Mouse (Mus musculus) MEL (cell line): Measurements from ENCODE around the gene Zfp811. TPM values are rescaled to one million over a fixed set of nuclear protein-coding genes. Genes with fewer than 3 reads are reported as not detected.
"Not testable (repeated sequence)": the region's sequence is repeated elsewhere in the genome, so short reads cannot be mapped to it uniquely, and the experiment has no call there.

ENCODE experiments used
- DNase-seq: peaks from one replicate; pipeline ENCODE4 v3.0.0; 2011; ENCODE audit warnings: low read depth, low spot score
- H3K27ac ChIP-seq: 2 replicates; pipeline ENCODE4 v1.5.1; 2012; ENCODE audit warnings: low read depth, mild to moderate bottlenecking, control low read depth, low read length, moderate library complexity; ENCODE audit not compliant: control insufficient read depth
- H3K27me3 ChIP-seq, 2 experiments: fragments of 150-350 bp in 1 of 2; sonication (generic) in 1 of 2; 2 replicates each; pipeline ENCODE4 v1.6.1; 2012; ENCODE audit warnings: low read length in 2 of 2, mild to moderate bottlenecking in 2 of 2, improper control_type of control experiment in 1 of 2, moderate library complexity in 1 of 2; ENCODE audit not compliant: insufficient read depth in 2 of 2, control insufficient read depth in 1 of 2
- H3K36me3 ChIP-seq, 2 experiments: 2 replicates each; pipeline ENCODE4 v1.6.1; 2012 to 2014; ENCODE audit warnings: low read length in 2 of 2, improper control_type of control experiment in 1 of 2, inconsistent platforms in 1 of 2, mild to moderate bottlenecking in 1 of 2; ENCODE audit not compliant: insufficient read depth in 2 of 2, control insufficient read depth in 1 of 2
- H3K4me1 ChIP-seq, 2 experiments: fragments of 150-350 bp in 1 of 2; sonication (generic) in 1 of 2; 2 replicates each; pipeline ENCODE4 v1.6.1; 2012; ENCODE audit warnings: low read length in 2 of 2, improper control_type of control experiment in 1 of 2, mild to moderate bottlenecking in 1 of 2; ENCODE audit not compliant: insufficient read depth in 2 of 2, control insufficient read depth in 1 of 2
- H3K4me3 ChIP-seq, 2 experiments: fragments of 150-350 bp in 1 of 2; sonication (generic) in 1 of 2; 2 replicates each; pipeline ENCODE4 v1.5.1; 2012; ENCODE audit warnings: low read depth in 2 of 2, low read length in 2 of 2, mild to moderate bottlenecking in 2 of 2, moderate library complexity in 2 of 2, control low read depth in 1 of 2, improper control_type of control experiment in 1 of 2; ENCODE audit not compliant: control insufficient read depth in 1 of 2, insufficient read depth in 1 of 2
- H3K79me2 ChIP-seq: 2 replicates; pipeline ENCODE4 v1.6.1; 2012; ENCODE audit warnings: mild to moderate bottlenecking, low read length, moderate library complexity; ENCODE audit not compliant: control insufficient read depth, poor library complexity, insufficient read depth
- H3K9ac ChIP-seq: 2 replicates; pipeline ENCODE4 v1.6.1; 2012; ENCODE audit warnings: low read depth, mild to moderate bottlenecking, control low read depth, low read length, moderate library complexity; ENCODE audit not compliant: control insufficient read depth, poor library complexity, severe bottlenecking
- H3K9me3 ChIP-seq: fragments of 150-350 bp; sonication (generic); replicated peaks from 2 replicates; pipeline ENCODE4 v1.6.1; 2012; ENCODE audit warnings: mild to moderate bottlenecking, low read length, improper control_type of control experiment, moderate library complexity; ENCODE audit not compliant: insufficient read depth
- BHLHE40 ChIP-seq: IDR thresholded peaks from 2 replicates; pipeline ENCODE4 v1.6.1; 2012; ENCODE audit warnings: low read depth, mild to moderate bottlenecking, inconsistent platforms, low read length, improper control_type of control experiment, borderline replicate concordance
- CHD2 ChIP-seq: IDR thresholded peaks from 2 replicates; pipeline ENCODE4 v1.6.1; 2011; ENCODE audit warnings: low read length, improper control_type of control experiment
- E2F4 ChIP-seq: IDR thresholded peaks from 2 replicates; pipeline ENCODE4 v1.6.1; 2011; ENCODE audit warnings: low read depth, low read length, improper control_type of control experiment, borderline replicate concordance
- ELF1 ChIP-seq: IDR thresholded peaks from 2 replicates; pipeline ENCODE4 v1.6.1; 2014; ENCODE audit warnings: low read depth, mild to moderate bottlenecking, inconsistent platforms, low read length, improper control_type of control experiment, moderate library complexity
- EP300 ChIP-seq, 2 experiments: IDR thresholded peaks; 2 replicates each; pipeline ENCODE4 v1.6.1; 2011; ENCODE audit warnings: improper control_type of control experiment in 2 of 2, low read length in 2 of 2, low read depth in 1 of 2, mild to moderate bottlenecking in 1 of 2
- GABPA ChIP-seq: IDR thresholded peaks from 2 replicates; pipeline ENCODE4 v1.6.1; 2012; ENCODE audit warnings: low read depth, mild to moderate bottlenecking, inconsistent platforms, low read length, improper control_type of control experiment, moderate library complexity
- GATA1 ChIP-seq: IDR thresholded peaks from 2 replicates; pipeline ENCODE4 v1.6.1; 2011; ENCODE audit warnings: low read depth, low read length, improper control_type of control experiment
- JUND ChIP-seq: IDR thresholded peaks from 2 replicates; pipeline ENCODE4 v1.6.1; 2011; ENCODE audit warnings: low read depth, mild to moderate bottlenecking, improper control_type of control experiment, low read length
- KAT2A ChIP-seq: conservative IDR thresholded peaks from 2 replicates; pipeline ENCODE4 v1.6.1; 2012; ENCODE audit warnings: low read depth, low read length, improper control_type of control experiment, inconsistent platforms
- MAX ChIP-seq: IDR thresholded peaks from 2 replicates; pipeline ENCODE4 v1.6.1; 2011; ENCODE audit warnings: low read length, improper control_type of control experiment
- MXI1 ChIP-seq: IDR thresholded peaks from 2 replicates; pipeline ENCODE4 v1.6.1; 2011; ENCODE audit warnings: mild to moderate bottlenecking, low read depth, low read length, improper control_type of control experiment
- MYC ChIP-seq: IDR thresholded peaks from 2 replicates; pipeline ENCODE4 v1.6.1; 2011; ENCODE audit warnings: low read depth, mild to moderate bottlenecking, low read length, improper control_type of control experiment, moderate library complexity
- NELFE ChIP-seq: IDR thresholded peaks from 2 replicates; pipeline ENCODE4 v1.6.1; 2011; ENCODE audit warnings: low read depth, low read length, improper control_type of control experiment
- NRF1 ChIP-seq: IDR thresholded peaks from 2 replicates; pipeline ENCODE4 v1.6.1; 2014; ENCODE audit warnings: low read depth, mild to moderate bottlenecking, inconsistent platforms, low read length, improper control_type of control experiment, moderate library complexity; ENCODE audit not compliant: poor library complexity, insufficient read depth, severe bottlenecking
- POLR2A ChIP-seq, 2 experiments: IDR thresholded peaks; 2 replicates each; pipeline ENCODE4 v1.6.1; 2011 to 2012; ENCODE audit warnings: low read length in 2 of 2, mild to moderate bottlenecking in 2 of 2, control low read depth in 1 of 2, improper control_type of control experiment in 1 of 2, low read depth in 1 of 2, moderate library complexity in 1 of 2; ENCODE audit not compliant: control insufficient read depth in 1 of 2, insufficient read depth in 1 of 2, poor library complexity in 1 of 2
- SIN3A ChIP-seq: IDR thresholded peaks from 2 replicates; pipeline ENCODE4 v1.6.1; 2012; ENCODE audit warnings: low read length, improper control_type of control experiment, inconsistent platforms
- TAL1 ChIP-seq: IDR thresholded peaks from 2 replicates; pipeline ENCODE4 v1.6.1; 2012; ENCODE audit warnings: mild to moderate bottlenecking, inconsistent platforms, low read length, moderate library complexity, mixed read lengths
- TBP ChIP-seq: IDR thresholded peaks from 2 replicates; pipeline ENCODE4 v1.8.0; 2011; ENCODE audit warnings: low read depth, low read length, improper control_type of control experiment
- USF2 ChIP-seq, 2 experiments: IDR thresholded peaks; 2 replicates each; pipeline ENCODE4 v1.6.1; 2011 to 2012; ENCODE audit warnings: improper control_type of control experiment in 2 of 2, low read length in 2 of 2, borderline replicate concordance in 1 of 2, inconsistent platforms in 1 of 2, low read depth in 1 of 2, mild to moderate bottlenecking in 1 of 2; ENCODE audit not compliant: insufficient read depth in 1 of 2
- ZKSCAN1 ChIP-seq: IDR thresholded peaks from 2 replicates; pipeline ENCODE4 v1.6.1; 2012; ENCODE audit warnings: low read depth, mild to moderate bottlenecking, inconsistent platforms, low read length, improper control_type of control experiment, moderate library complexity
- polyA plus RNA-seq, 2 experiments: library from polyadenylated mRNA; stranded (reverse) in 1 of 2; unstranded in 1 of 2; fragments of >175 nt in 1 of 2; fragments of >200 nt in 1 of 2; gene quantifications; 2 replicates each; pipeline versions ENCODE4 v1.2.1 to v1.2.4; 2012; ENCODE audit warnings: low replicate concordance in 2 of 2, low read depth in 1 of 2; ENCODE audit not compliant: insufficient read length in 2 of 2, insufficient read depth in 1 of 2, missing spikeins in 1 of 2
- total RNA-seq: library from RNA; depleted of rRNA; stranded (reverse); fragments of 300-350 nt; gene quantifications from 2 replicates; pipeline ENCODE4 v1.2.3, GENCODE M21; 2012; rRNA removed

Zfp811 gene
- total RNA-seq (not detected in 2 replicates), polyA plus RNA-seq (not detected)

DNA sequence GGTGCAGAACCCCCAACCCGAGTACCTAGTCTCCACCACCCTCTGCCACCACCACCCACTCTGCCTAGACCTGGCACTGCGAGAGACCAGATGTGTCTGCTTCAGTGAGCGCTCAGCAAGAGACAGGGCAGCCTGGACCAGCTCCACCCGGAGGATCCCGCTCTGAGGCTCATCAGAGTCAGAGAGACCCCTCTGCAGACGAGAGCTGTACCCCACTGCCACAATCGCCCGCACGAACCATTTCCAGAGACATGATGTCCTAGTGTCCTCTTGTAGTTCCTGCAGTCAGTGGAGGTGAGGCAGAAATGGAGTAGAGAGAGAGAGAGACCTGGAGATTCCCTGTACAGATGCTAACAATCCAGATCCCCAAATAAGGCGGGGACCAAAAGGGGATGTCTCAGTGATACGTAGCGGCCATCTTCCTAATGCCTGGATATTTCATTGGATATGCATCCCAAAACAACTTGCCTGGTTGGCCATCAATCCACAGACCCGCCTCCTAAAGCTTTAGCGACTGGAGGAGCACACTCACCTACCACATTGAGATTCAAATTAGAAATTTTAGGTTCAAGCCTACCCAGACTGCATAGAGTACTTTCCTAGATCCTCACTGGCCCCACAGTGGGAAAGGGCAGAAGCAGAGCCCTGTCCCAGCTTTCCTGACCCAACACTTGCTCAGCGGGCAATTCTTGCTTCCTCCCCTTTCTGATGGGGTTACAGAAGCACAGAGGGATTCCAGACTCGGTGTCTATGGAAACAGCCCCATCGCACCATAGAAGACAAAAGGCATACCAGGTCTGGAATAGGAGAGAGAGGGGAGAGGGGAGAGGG, at the start of gene Zfp811:
Gene Zfp811, minus strand, starts transcription at position 388 of the 831 bp plus-strand sequence.
- Histone ChIP-seq H3K79me2 (no peaks in the 10 kb centered on the region), H3K4me1 (no peaks in the 10 kb centered on the region), H3K36me3 (no peaks in the 10 kb centered on the region), H3K27ac (no peak within 1 kb of the TSS), H3K27me3 (peaks cover 7 to 14% of the 10 kb centered on the region in 2 experiments; a peak in 3 of 4 replicates)
- no peak for DNase-seq
- TF ChIP-seq EP300 (IDR thresholded peaks at IDR 0.05; ENCODE audit: low read depth in 1 of 2, low read length in 2 of 2) (no peak), GABPA (no peak), SIN3A (no peak), NELFE (no peak), MXI1 (no peak), CHD2 (no peak), JUND (no peak), ELF1 (no peak), GATA1 (no peak), MAX (no peak), TBP (no peak), TAL1 (no peak), KAT2A (no peak), USF2 (IDR thresholded peaks at IDR 0.05; ENCODE audit: borderline replicate concordance in 1 of 2, insufficient read depth in 1 of 2, low read depth in 1 of 2, low read length in 2 of 2) (no peak), NRF1 (no peak), MYC (no peak), E2F4 (no peak), POLR2A (IDR thresholded peaks at IDR 0.05; ENCODE audit: control insufficient read depth in 1 of 2, insufficient read depth in 1 of 2, low read depth in 1 of 2, low read length in 2 of 2, poor library complexity in 1 of 2) (no peak), BHLHE40 (no peak), ZKSCAN1 (no peak)
- TF ChIP-seq, all 39 proteins: peak for 0
- Histone ChIP-seq H3K9me3 (no peaks in the 10 kb centered on the region), H3K9ac (no peak within 1 kb of the TSS), H3K4me3 (no peak within 1 kb of the TSS)

DNA sequence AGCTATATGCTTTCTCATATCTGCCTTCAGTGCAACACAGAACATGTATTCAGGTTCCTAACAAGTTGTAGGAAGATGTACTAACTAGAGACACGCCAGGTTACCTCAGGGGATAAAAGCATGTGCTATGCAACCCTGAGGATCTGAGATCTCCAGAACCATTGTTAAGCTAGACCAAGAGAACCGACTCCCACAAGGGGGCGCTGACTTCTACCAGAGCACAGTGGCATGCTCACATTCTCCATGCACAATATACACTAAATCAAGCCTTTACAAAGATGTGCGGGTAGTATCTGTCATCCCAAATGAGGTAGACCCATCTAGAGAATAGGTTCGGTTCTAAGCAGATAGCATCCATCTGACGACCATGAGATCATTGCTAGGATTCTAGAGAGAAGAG, 47.0 kb upstream of the Zfp811 start:
- H3K9ac ChIP-seq, DNase-seq, H3K4me3 ChIP-seq, H3K4me1 ChIP-seq, H3K36me3 ChIP-seq, H3K79me2 ChIP-seq, H3K27me3 ChIP-seq, H3K27ac ChIP-seq, H3K9me3 ChIP-seq: not testable (repeated sequence)
